Mouse (Mus musculus) frontal cortex, adult 2 months (tissue): ENCODE data around the gene Spr. TPM values are rescaled to one million over a fixed set of nuclear protein-coding genes. Genes with fewer than 3 reads are reported as not detected.
A peak's percentile ranks its signal among the peaks of the same experiment; 100 is the strongest.
"Not testable (repeated sequence)": the region's sequence is repeated elsewhere in the genome, so short reads cannot be mapped to it uniquely, and the experiment has no call there.

ENCODE experiments used
- DNase-seq, 2 experiments: peaks; one replicate each; pipeline ENCODE4 v3.0.0; 2022; ENCODE audit warnings: low spot score in 1 of 2; ENCODE audit errors: extremely low spot score in 1 of 2
- polyA plus RNA-seq: library from polyadenylated mRNA; depleted of rRNA; stranded (reverse); fragments of >200 nt; gene quantifications from 2 replicates; pipeline ENCODE4 v1.2.3, GENCODE M21; 2012; rRNA removed

Gene Spr
- polyA plus RNA-seq, result 14.5 and 17.8 TPM in 2 replicates

DNA sequence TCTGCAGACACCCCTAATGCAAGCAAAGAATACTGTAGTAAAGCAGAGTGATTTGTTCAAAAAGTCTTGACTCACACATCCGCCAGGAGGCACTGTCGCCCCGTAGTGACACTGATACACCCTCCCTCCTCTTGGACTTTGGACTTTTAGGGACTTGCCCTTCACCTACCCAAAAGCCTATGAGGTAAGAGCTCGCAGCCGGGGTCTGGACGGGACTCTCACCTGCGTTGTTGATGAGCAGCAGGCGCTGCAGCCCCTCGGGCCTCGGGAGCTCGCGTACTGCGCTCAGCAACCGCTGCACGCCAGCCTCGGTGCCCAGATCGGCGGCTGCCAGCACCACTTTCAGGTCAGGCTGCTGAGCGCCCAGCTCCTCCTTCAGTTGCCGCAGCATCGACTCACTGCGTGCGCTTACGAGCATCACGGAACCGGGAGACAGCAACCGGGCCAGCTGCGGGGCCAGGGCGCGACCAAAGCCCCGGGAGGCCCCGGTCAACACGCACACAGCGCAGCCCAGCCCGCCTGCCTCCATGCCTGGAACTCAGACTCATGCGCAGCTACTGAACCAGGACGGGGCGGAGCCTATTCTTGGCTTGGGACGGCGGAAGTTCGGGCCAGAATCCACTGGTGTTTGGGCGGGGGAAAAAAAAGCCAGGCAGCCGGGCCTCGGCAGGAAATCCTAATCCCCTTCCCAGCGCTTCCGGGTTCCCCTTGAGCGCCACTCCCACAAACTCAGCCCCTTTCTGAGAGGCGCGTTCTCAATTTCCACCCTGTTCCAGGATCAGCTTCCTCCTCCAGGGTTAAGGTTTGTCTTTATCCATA lies at the start of gene Spr:
Gene Spr, minus strand, starts transcription at position 550 of the 819 bp plus-strand sequence.
- DNase-seq, result peak; percentile 63 to 86

DNA sequence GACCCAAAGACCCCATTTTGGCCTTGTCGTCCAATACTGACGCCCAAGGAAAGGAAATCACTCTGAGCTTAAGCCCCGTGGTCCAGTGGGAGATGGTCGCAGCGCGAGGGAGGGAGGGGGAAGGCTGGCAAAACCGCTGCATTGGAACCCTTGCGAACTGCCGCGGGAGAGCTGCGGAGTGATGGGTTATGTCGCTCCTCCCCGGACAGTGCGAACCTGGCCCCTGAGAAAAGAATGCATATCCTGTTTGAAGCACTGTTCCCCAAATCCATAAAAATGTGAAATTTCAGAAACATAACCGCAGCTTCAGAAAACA lies 49.1 kb upstream of the Spr start:
- no peak for DNase-seq

DNA sequence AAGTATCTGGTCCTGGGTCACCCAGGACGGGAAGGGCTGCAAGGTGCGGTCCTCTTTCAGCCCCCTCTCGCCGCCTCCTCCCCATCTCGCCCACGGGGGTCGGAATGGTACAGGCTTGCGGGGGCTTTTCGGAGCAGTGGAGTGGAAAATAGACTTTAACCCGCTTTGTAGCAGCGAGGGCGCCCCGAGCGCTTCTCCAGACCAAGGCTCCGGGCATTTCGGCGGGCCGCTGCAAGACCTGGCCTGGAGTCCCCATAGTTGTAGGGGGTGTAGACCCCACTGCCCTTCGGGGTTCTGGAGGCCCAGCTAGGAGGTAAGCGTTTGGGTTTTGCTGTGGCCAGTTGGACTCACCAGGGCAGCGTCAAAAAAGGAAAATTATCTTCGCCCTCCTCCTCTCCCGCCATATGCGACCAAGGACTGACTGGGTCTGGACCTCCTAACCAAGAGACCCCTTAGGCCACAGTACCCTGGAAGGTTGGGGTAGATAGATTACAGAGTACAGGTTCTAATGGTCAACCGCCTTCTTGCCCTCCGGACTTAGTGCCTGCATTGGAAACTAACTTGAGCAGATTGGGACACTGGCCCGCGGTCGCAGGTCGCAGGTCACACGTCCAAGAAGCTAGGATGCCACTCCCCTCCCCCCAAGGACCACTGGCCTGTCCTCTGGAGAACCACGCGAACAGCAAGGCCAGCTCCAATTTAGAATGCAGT lies 48.6 kb upstream of the Spr start:
- DNase-seq, result no peak

DNA sequence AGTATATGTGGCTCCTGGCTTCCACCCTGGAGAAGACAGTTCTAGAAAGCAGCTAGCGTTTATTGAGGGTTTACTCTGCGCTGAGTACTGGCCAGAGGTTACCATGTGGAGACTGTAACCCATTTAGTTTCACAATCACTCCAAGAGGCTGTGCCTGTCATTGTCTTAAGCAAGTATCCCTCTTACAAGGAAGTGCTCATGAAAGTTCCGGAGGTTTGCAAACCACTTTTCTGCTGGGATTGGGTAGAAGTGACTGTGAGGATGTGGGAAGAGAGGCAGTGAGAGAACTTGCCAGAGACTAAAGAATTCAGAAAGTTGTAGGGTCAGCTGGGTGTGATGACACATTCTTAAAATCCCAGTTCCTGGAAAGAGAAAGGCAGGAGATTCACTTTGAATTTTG lies 46.4 kb upstream of the Spr start:
- DNase-seq, result no peak

DNA sequence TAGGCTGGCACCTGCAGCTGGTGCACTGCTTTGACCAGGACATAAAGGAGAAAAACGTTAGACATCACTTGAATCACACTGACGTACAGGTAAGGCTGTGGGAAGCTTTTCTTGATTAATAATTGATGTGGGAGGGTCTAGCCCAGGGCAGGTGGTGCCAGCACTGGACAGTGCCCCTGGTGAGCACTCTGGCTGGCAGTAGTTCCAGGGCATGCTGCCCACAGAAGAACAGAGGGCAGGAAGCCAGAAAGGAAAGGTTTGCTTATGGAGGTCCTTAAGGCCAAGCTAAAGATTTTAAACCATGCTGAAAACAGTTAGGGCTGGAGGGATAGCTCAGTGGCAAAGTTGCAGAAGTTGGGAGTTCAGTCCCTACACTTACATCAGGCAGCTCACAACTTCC lies 42.5 kb upstream of the Spr start:
- no peak for DNase-seq

DNA sequence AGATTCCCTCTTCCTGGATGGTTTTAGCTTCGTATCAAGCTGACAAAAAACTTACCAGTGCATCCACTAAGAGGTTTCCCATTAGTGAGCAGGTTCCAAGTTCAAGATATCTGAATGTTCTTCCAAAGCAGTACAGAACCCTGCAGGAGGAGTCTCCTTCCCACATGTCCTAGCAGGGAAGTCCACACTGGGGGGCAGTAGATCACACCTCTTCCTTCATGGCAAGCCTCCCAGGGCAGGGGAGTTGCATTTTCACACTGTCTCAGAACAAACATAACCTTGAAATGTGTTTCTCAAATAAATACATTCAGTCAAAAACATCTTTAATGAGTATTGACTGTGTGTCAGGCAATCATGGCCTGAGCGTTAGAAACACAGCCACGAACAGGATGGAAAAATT lies 42.0 kb upstream of the Spr start:
- DNase-seq, result no peak

DNA sequence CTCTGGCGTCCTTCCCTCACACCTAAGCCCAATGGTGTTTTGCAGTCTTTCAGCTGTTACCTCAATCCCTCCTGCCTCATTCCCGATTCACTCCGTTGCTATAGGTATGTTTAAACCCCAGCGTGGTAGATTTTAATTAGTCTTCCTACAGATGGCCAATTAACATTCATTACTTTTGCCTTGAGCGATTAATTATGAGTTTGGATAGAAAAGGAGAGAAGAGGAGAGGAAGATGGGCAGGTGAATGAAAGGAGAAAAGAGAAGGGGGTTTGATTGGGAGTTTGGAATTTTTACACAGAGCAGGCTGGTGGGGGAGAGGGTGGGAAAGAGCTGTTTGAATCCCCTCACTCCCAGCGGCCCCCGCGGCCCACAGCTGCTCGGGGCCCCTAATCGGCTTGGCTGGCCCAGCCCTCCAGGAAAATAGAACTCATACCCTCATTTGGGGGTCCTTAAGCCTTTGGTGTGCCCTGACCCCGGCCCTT lies 27.9 kb upstream of the Spr start:
- no peak for DNase-seq

DNA sequence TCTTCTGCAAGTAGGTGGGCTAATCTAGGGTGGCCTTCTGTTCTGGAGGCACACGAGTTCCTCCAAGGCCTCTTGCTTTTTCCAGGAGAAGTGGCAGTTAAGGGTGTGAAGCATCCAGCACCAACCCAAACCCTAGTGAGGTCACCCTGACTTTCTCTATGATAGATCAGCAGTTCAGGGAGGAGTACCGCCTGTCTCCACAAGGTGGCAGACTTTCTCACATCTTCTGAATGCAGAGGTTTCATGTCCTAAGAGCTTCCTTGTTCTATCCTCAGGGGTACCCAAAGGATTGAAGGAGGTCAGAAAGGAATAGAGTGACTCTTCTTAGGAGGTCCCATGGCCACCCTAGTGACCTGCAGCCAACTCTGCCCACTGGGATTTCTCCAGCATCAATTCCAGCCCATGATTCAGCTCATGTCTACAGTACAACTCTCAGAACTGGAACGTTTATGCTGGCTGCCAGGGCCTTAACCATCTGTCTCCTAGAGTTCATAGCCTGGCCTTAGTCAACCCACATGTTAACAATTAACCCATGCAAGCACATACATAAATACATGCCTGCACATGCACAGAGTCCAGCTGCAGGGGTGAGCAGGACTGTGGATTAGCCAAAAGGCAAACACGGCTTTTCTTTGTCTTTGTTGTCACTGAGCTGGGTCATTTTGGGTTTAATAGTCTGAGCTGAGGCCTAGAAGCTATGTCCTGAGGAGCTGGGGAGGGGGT lies 22.8 kb upstream of the Spr start:
- peak; percentile 64 to 92 for DNase-seq

DNA sequence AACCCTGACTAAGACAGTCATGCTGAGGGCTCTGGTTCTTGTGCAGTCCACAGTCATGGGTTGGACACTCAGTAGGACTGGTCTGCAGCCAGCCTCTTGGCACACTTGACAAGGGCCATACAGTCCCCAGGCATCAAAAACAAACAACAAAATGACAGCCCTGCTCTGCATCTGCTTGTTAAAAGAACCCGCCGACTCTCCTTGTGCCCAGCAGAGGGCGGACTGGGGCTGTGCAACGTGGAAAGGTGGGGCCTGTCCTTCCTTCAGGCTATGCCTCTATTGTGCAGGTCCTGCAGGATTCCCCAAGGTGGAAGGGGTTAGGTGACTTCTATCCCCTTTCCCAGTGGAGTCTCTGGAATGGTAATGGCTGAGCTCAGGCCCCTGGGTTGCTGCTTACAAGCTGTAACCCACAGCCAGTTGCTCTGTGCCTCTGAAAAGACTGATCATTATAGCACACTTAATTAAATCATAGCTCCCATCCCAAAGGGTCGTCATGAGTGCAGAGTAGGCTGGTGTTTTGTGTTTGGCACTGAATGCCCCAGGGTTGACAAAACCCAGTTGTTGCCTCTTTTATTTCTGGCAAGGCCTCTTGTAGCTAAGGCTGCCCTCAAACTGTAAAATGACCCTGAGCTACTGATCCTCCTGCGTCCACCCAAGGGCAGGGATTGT lies 21.7 kb upstream of the Spr start:
- DNase-seq, result peak in 1 of 2 experiments; percentile 78

DNA sequence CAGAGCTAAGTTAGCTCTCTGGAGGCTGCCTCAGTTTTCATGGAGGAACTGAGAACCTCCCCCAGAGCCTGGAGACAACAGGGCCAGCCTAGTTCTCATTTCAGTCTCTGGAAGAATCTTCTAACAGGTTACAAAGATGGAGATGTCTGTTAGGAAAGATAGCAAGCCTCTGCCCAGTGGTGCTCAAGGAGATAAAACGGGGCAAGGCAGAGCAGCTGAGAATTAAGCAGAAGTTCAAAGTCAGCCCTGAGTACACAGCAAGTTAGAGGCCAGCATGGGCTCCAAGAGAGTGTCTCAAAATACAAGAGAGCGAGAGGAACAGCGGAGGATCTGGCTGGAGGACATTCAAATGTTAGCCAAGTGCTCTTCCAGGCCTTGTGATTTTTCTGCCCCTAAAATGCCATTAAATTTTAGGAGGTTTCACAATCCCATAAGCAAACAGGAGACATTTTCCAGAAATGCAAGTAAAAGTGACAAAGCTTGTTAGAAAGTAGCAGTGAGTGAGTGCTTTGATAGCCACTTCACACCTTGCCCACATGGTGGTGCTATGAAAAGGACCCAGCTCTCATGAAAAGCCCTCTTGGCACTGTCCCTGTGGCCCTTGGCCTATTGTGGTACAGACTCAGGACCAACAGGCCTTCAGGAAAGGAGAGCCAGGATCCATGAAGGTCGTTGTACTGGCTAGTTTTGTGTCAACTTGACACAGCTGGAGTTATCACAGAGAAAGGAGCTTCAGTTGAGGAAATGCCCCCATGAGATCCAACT lies 20.7 kb upstream of the Spr start:
- not testable (repeated sequence) for DNase-seq

DNA sequence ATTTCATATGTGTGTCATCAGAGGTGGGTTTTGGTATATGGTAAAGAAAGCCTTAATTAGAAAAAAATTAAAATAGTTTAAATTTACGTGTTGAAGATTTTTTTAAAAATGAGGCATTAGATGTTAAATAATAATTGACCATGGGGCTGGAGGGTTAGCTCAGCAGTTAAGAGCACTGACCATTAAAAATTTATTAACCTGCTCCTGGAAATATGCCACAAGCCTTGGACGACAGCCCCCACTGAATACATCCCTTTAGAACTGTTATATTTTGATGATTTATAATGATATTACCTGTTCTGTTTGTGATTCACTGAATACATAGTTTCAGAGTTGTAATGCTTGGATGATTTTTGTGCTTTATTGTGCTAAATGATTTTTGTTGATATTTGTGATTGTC lies 19.0 kb upstream of the Spr start:
- not testable (repeated sequence) for DNase-seq

DNA sequence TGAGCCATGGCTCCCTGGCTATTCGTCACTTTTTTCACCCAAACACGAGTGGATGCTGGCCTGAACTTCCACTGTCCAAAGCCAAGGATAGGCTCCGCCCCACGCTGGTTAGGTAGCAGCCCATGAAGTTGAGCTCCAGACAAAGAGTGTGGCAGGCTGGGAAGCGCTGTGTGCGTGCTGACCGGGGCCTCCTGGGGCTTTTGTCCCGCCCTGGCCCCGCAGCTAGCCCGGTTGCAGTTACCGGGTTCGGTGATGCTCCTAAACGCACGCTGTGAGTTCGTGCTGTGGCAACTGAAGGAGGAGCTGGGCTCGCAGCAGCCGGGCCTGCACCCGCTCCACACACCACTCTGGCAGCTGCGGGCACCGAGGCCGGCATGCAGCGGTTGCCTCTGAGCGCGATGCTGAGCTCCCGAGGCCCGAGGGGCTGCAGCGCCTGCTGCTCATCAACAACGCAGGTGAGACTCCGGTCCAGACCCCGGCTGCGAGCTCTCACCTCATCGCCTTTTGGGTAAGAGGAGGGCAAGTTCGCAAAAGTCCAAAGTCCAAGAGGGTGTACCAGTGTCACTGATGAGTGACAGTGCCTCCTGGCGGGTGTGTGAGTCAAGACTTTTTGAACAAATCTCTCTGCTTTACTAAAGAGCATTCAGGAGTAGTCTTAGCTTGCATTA lies 17.4 kb upstream of the Spr start:
- no peak for DNase-seq

DNA sequence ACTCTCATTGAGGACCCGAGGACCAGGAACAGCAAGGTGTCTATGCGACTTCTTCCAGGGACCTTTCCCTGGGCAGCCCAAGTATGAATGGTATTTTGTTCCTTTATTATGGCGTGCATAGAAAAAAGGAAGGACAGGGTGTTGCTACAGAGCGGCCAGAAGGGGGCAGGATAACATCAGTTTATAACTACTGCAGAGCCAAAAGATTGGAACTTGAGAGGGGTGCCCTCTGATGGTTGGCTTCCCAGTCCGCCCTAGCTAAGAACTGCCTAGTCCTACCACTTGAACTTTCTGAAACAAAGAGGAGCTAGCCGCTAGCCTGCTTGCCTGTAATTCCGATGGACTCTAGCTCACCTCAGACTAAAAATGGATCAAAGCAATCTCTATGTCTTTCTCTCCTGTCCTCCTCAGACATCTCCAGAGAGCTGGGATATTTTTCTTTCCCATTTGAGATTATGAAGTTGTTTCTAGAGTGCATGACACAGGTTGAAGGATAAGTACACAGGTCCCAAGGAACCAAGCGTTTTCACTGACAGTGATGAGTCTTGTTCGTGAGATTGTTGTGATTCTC lies 16.5 kb upstream of the Spr start:
- DNase-seq, result peak; percentile 55 to 88

DNA sequence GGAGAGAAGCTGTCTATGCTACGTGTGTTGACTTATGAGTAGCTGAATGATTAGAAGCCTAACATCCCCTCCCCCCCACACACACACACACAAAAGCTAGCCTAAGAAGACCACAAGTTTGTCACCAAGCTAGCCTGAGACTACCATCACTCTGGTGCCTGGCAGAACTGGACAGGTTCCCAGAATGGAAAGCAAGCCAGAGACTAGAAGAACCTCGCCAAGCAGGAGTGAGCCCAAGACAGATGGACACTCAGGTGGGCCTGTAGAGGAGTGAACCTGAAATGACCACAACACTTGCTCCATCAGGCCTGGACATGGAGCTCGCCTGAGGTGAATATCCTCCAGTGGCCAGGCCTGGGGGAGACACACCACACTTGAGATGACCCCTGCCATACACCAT lies 12.8 kb upstream of the Spr start:
- DNase-seq, result no peak

DNA sequence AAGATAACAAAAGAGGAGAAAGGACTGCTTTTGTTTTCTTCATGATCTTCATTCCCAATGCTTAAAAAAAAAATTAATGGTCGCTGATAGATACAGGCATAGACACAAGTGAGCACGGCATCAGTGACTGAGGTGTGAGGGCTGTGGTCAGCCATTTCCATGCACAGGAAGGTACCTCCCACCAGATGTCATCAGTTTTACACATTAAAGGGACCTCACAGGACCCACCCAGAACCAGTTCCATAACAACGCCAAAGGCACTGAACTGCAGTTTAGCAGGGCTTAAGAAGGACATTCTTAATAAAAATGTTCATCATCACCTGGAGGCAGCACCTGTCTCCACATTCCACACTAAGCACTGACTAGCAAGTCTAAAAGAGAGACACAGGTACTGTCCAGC lies 10.1 kb upstream of the Spr start:
- DNase-seq, result no peak

DNA sequence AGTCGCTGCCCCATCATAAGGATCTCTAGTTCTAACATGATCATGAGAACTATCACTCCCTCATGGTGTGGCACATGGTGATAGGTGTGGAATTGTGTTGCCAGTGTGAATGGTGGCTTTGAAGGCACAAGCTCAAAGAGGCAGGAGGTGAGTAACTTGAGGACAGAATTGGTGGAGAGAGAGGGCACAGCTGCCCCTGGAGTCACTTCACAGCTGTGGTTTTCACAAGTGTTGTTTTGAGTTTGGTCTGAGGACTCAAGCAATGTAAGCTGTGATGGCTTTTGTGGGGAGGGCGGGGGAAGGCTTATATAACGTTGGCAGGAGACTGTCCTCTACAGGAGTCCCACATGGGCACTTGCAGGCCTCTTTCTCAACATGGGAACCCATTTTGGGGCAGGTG lies 6.9 kb upstream of the Spr start:
- DNase-seq, result no peak

DNA sequence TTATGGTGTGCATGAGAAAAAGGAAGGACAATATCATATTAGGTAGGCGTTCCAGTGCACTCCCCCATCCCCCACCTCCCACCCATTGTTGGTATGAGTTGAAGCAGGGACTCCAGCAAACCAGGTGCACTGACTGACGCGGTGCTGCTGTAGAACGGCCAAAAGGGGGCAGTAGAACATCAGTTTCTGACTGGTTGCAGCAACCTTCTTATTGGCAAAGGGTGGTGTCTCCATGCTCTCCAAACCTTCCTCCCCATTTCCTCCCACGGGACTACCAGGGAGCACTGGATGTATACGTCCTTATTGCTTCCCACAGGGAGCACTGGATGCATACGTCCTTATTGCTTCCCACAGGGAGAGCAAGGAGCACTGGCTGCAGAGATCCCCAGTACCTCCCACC lies 3.4 kb upstream of the Spr start:
- DNase-seq, result peak in 1 of 2 experiments; percentile 67

DNA sequence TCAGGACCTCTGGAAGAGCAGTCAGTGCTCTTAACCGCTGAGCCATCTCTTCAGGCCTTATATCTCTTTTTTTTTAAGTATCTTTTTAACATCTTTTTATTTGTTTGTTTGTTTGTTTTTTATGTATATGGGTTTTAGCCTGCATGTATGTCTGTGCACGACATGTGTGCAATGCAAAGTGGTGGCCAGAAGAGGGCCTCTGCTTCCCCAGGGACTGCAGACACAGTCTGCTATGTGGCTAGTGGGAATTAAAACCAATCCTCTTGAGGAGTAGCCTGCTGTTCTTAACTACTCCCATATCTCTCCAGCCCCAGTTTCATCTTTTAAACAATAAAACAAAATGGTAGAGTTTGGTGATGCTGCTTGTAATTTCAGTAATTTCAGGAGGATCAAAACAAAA lies 2.0 kb upstream of the Spr start:
- no peak for DNase-seq

DNA sequence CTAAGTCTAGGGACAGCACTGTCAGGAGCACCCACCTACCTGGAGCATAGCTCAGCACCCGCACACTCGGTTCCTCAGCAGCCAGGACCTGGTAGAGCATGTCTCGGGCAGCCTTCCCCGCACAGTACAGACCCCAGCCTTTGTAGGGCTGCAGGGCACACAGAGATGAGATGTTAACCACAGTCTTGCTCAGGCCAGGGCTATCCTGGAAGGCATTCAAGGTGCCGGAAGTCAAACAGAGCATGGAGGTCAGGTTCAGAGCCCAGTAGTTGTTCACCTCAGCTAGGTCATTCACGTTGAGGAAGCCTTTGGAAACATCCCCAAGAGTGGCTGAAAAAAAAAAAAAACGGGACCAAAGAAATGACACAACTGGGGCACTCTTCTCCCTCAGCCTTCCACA lies 782 bp downstream of the Spr start:
- DNase-seq, result not testable (repeated sequence)
